Mouse (Mus musculus): Measurements from ENCODE around the gene Hist2h2ac.

DNA sequence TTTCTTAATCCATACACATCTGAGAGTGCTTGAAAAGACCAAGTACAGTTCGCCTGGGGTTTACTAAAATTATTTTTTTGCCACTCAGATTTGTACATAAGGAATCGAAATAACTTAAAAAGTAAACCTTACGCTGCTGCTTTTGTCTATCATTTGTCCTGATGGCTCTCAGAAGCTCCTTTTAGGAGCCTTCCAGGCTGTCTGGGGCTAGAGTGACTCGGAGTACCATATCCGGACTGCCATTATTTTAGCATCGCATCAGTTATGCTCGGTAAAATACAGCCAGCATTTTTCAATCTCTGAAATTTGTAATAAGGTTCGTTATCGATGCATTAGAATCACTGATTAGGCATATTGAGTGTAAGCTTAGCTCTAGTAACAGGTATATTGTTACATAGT lies 20.1 kb upstream of the Hist2h2ac start:
- TF ChIP-seq CTCF (IDR thresholded peaks at IDR 0.05; ENCODE audit: low read depth, low read length) (no peak), POLR2A (IDR thresholded peaks at IDR 0.05; ENCODE audit: extremely low read depth, insufficient read depth, low read length) (no peak)
